Mouse (Mus musculus) E14TG2a.4 (cell line): Measurements from ENCODE around the gene Ceacam14.

Source experiments
- CTCF ChIP-seq: conservative IDR thresholded peaks from 2 replicates; pipeline ENCODE4 v1.5.1; 2014; ENCODE audit warnings: low read length
- NANOG ChIP-seq: IDR thresholded peaks from 2 replicates; pipeline ENCODE4 v1.6.1; 2014; ENCODE audit warnings: borderline replicate concordance, low read length, mixed read lengths
- POU5F1 ChIP-seq: IDR thresholded peaks from 2 replicates; pipeline ENCODE4 v1.6.1; 2014; ENCODE audit warnings: low read length, borderline replicate concordance

DNA sequence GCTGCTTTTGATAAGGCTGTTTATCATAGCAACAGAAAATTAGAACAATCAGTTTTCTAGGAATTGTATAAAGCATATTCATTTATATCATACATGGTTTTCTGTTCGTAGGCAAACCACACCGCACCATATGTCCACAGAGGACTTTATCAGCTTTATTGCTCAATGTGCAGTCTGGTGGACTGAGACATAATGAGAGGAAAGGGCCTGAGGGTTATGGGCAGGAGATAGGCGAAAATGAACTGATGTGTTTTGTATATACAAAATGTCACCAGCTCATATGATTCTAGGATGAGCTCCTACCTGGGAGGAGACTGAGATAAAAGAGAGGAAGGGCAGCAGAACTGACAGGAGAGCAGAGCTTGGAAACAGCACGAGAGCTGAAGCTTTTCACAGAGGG is at the start of gene Ceacam14:
- no peak for TF ChIP-seq CTCF
- TF ChIP-seq POU5F1, result no peak
- no peak for TF ChIP-seq NANOG
